Mouse (Mus musculus) induced T-regulatory cell, adult 2 months (primary cell): ENCODE data around the gene Rimbp3.
"Not testable (repeated sequence)": the region's sequence is repeated elsewhere in the genome, so short reads cannot be mapped to it uniquely, and the experiment has no call there.

ENCODE experiments used
- DNase-seq: peaks from one replicate; pipeline ENCODE4 v3.0.0-alpha.2; 2012; ENCODE audit warnings: low read depth

Gene Rimbp3

DNA sequence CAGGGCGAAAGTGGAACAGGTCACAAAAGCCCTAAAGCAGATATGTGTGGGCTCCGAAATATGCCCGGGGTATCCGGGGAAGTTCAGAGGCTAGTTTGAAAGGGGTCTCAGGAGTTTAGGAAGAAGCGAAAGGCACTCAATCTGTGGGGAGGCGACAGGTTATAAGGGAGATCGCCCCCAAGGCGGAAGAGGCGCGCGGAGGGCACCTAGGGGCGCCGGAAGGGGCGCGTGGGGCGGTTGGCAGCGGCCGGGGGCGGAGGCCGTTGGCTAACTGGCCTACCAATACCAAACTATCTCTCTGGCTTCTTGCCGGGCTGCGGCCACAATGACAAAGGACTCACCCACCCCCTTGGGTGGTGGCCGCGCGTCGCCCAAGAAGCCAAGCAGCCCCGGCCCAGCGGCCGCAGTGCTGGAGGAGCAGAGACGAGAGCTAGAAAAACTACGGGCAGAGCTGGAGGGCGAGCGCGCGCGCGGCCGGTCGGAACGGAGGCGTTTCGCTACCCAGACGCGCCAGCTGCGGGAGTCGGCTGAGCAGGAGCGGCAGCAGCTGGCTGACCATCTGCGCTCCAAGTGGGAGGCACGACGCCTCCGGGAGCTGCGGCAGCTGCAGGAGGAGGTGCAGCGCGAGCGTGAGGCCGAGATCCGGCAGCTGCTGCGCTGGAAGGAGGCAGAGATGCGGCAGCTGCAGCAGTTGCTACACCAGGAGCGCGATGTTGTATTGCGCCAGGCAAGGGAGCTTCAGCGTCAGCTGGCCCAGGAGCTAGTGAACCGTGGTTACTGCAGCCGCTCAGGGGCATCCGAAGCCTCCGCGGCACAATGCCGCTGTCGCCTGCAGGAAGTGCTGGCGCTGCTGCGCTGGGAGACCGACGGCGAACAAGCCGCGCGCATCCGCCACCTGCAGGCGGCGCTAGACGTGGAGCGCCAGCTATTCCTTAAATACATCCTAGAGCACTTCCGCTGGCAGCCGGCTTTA is at the start of gene Rimbp3:
TSS of gene Rimbp3 (plus strand) at position 215 of the 973 bp plus-strand sequence.
- DNase-seq, result peak; percentile 90

GRCm38 (mm10) chr16:17165478-17165877 is 42.9 kb upstream of the Rimbp3 start:
- not testable (repeated sequence) for DNase-seq

- DNase-seq, result no peak
Observed at GRCm38 (mm10) chr16:17167179-17167578, 41.2 kb upstream of the Rimbp3 start.

GRCm38 (mm10) chr16:17168049-17168448 is 40.4 kb upstream of the Rimbp3 start:
- DNase-seq, result no peak

GRCm38 (mm10) chr16:17175765-17176164 is 32.6 kb upstream of the Rimbp3 start:
- no peak for DNase-seq

DNA sequence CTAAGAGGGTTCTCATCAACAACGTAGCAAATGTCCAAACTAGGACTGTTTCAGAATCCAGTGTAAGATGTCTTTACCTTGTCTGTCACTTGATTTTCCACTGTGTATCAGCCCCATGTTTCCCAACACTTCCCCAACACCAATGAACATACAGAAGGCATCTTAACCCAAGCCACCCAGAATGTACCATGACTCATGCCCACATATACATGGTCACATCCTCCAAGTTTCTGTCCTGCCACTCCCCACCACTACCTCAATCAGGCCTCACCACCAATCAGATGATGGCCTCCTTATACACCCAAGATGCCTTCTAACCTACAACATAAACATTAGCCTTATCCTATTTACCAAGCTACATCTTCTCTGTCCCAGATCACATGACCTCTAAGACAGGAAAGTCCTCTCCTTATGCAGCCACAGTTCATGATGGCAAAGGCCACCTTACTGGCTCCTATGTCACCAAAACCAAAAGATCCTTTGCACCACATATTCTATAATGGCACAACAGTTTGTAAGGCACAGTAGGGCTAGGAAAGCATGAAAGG is 30.7 kb upstream of the Rimbp3 start:
- DNase-seq, result peak; percentile 32

DNA sequence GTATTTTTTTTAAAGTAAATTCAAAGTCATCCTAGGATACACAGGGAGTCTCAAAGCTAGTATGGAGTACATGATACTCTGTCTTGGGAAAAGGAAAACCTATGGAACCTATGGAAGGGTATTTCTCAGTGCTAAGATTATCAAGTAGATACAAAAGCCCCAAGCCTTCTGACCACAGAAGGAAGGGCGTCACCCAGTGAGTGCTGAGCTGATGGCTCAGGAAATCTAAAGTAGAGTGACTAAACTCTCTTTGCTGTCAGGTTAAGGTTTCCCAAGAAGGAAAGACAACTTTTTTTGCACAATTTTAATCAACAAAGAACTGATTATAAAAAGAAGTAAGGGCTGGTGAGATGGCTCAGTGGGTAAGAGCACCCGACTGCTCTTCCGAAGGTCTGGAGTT is 28.7 kb upstream of the Rimbp3 start:
- peak; percentile 52 for DNase-seq

GRCm38 (mm10) chr16:17181382-17181781 is 27.0 kb upstream of the Rimbp3 start:
- DNase-seq, result no peak

DNA sequence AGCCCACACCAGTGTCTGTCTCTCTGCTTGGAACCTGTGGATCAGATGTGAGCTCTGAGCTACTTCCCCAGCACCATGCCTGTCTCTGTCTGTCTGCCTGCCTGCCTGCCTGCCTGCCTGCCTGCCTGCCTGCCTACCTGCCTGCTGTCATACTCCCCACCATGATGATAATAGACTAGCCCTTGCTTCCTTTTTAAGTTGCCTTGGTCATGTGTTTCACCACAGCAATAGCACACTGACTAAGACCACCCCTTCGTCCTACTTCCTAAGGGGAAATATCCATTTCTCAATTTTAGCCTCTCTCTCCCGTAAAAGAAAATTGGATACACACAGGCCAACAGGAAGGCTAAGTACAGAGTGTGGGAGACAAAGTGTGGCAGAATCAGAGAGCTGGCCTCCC is 26.3 kb upstream of the Rimbp3 start:
- DNase-seq, result no peak

GRCm38 (mm10) chr16:17183003-17183402 is 25.4 kb upstream of the Rimbp3 start:
- no peak for DNase-seq

DNA sequence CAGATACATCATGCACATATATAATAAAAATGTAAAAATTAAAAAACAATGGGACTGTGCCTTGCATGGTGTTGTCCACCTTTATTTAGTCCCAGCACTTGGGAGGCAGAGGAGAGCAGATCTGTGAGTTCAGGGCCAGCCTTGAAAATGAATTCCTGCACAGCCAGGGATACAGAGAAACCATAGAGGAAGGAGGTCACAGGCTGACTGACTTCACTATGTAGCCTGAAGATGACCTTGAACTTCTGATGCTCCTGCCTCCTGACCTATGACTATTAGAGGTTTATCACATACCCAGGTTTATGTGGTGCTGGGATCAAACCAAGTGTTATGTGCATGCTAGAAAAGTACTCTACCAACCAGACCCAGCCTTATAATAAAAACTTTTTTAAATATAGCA is 22.9 kb upstream of the Rimbp3 start:
- DNase-seq, result no peak

DNA sequence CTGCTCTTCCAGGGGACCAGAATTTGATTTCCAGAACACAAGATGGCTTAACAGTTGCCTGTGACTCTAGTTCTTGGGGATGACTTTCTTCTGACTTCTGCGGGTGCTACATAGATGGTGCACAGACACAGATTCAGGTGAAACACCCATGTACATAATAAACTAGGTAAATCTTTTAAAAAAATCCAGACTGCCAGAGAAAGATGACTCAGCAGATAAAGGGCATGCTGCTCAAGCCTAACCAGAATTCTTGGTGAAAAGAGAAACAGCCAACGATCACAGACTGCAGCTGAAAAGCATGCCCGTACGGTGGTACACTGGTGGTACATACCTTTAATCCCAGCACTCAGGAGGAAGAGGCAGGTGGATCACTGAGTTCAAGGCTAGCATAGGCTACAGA is 14.6 kb upstream of the Rimbp3 start:
- DNase-seq, result no peak

- peak; percentile 70 for DNase-seq
Observed at GRCm38 (mm10) chr16:17200121-17200952, 8.1 kb upstream of the Rimbp3 start.

DNA sequence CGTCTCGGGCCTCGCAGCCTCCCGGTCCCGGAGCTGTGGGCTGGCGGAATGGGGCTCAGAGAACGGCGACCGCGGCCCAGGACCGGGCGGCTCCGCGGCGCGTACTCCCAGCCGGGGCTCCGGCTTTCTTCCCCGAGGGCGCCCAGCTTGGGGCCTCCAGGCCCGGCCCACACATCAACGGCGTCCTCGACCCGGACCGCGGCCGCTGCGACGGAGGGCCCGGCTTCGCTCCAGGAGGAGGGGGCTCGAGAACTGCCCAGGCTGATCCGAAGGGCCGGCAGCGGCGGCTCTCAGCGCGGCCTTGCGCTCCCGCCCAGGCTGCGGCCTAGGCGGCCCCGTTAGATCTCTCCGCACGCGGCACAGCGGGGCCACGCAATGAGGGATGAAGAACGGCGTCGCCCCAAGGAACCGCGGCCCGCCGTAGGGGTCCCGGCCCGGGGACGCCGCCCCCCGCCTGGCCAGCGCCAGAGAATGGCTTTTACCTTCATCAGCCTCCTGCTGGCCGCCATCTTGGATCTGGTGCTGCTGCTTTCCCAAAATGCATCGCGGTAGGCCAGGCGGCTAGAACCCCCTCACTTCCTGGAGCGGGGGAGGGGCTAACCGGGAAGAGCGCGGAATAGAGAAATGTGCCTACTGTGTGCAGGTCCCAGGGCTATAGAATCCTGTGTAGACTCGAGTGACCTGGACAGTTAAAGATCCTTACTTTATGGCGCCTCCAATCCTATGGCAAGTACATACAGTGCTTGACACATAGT is 7.3 kb upstream of the Rimbp3 start:
- peak; percentile 89 for DNase-seq

DNA sequence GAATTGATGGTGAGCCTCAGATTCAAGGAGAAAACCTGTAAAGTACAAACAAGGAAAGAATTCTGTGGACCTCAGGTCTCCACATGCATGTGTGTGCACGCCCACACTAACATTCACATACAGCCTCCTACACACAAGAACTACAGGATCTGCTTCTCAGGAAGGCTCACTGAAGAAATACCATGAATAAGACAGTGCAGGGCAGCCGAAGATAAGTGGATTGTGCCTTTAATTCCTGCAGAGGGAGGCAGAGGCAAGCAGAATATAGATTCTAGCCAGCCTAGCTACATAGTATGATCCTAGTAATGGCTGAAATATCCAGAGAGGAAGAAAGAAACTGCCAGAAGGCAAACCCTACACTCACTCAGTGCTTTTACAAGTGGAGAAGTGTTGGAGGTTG is 6.4 kb upstream of the Rimbp3 start:
- DNase-seq, result peak; percentile 45

DNA sequence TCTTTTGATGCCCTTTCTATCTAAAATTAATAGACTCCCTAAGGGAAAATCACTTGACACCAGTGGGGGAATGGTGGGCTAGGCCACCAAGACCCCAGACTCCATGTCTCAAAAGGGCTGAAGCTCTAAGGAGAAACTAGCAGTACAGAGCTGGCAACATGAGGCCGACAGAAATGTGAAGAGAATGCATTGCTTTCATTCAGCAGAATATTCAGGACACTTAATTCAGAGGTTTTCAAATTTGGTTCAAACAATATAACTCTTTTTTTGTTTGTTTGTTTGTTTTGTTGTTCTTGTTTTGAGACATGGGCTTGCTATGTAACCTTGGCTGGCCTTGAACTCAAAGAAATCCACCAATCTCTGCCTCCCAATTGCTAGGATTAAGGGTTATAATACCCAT is 5.9 kb upstream of the Rimbp3 start, which contains the start of gene Ube2l3:
TSS of gene Ube2l3 (minus strand) at position 101 of the 400 bp plus-strand sequence.
- no peak for DNase-seq

GRCm38 (mm10) chr16:17204990-17205389 is 3.4 kb upstream of the Rimbp3 start:
- DNase-seq, result peak; percentile 85

- DNase-seq, result no peak
Observed at GRCm38 (mm10) chr16:17209404-17209960, 1.1 kb downstream of the Rimbp3 start.

- peak; percentile 93 for DNase-seq
Observed at GRCm38 (mm10) chr16:17209981-17210838, 1.8 kb downstream of the Rimbp3 start.

GRCm38 (mm10) chr16:17216934-17217633 is 8.7 kb downstream of the Rimbp3 start:
- no peak for DNase-seq
